Mouse (Mus musculus): Measurements from ENCODE around the gene Btbd2. TPM values are rescaled to one million over a fixed set of nuclear protein-coding genes. Genes with fewer than 3 reads are reported as not detected.

The Btbd2 gene
- polyA plus RNA-seq, 1 experiment from 2014 or later, result 83.7 TPM

DNA sequence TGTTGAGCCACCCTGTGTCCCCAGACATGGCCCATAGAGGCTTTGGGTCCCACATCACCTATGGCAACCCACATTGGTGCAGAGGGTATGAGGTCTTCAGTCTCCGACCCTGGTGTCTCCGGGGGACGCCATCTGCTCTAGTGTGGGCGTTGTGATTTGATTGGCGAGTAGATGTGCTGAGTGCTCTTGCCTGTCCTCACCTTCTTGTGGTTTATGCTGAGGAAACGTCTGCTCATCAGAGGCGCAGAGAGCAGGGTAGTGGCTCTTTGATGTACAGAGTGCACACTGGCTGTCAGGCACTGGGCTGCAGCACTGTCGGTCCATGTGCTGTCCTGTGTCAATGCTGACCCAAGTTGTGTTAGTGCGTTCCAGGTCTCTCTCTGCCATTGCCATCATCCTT is 27.9 kb downstream of the Btbd2 start:
- Histone ChIP-seq H3K9me3 (ENCODE audit: control insufficient read depth, low read length) (no peaks in the 10 kb centered on the region), H3K4me2 (replicated peaks) (no peak overlapping the region), H3K9ac (no peak overlapping the region), H3K27ac (no peak overlapping the region), H3K36me3 (replicated peaks; ENCODE audit: control insufficient read depth, insufficient read depth) (peaks cover 2% of the 10 kb centered on the region; the same call in 1 of the 2 replicates), H3K4me1 (replicated peaks; ENCODE audit: control insufficient read depth, insufficient read depth, low read length) (peaks cover 13% of the 10 kb centered on the region), H3K27me3 (ENCODE audit: control insufficient read depth, insufficient read depth, low read length) (no peaks in the 10 kb centered on the region), H3K4me3 (replicated peaks; ENCODE audit: low read length) (no peak overlapping the region)
- ATAC-seq (ENCODE audit: low FRiP score) (no peak), DNase-seq (ENCODE audit: low spot score) (no peak)
- 79% methylated on average over 9 of the region's 9 CpGs for WGBS

DNA sequence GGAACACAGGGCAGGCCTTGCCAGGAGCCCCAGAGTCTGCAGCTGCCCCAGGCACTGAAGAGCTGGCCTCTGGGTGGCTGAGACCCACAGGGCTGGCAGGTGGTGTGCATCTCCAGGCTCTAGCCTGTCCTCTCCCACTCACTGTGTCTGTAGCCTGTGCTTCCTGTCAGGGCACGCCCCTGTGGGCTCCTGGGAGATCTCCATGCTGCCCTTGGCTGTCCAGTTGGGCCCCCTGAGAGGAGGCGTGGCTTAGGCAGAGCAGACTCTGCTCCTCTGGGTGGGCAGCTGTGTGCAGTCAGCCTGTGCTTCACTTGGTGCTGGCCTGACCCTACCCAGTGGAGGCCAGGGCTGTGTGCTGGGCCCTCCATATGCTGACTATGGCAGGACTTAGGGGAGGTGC is 29.2 kb downstream of the Btbd2 start:
- H3K36me3 ChIP-seq (replicated peaks; ENCODE audit: control insufficient read depth, insufficient read depth), result no peaks in the 10 kb centered on the region
- H3K9me3 ChIP-seq (ENCODE audit: control insufficient read depth, low read length), result no peaks in the 10 kb centered on the region
- no peak overlapping the region for H3K9ac ChIP-seq
- H3K4me3 ChIP-seq (replicated peaks; ENCODE audit: low read length), result no peak overlapping the region
- H3K27me3 ChIP-seq (ENCODE audit: control insufficient read depth, insufficient read depth, low read length), result no peaks in the 10 kb centered on the region
- WGBS, result 45% methylated on average over 2 of the region's 2 CpGs
- DNase-seq (ENCODE audit: low spot score) (no peak), ATAC-seq (ENCODE audit: low FRiP score) (no peak)
- H3K27ac ChIP-seq, result no peak overlapping the region
- H3K4me1 ChIP-seq (replicated peaks; ENCODE audit: control insufficient read depth, insufficient read depth, low read length), result peaks cover 22% of the 10 kb centered on the region
- H3K4me2 ChIP-seq (replicated peaks), result no peak overlapping the region

DNA sequence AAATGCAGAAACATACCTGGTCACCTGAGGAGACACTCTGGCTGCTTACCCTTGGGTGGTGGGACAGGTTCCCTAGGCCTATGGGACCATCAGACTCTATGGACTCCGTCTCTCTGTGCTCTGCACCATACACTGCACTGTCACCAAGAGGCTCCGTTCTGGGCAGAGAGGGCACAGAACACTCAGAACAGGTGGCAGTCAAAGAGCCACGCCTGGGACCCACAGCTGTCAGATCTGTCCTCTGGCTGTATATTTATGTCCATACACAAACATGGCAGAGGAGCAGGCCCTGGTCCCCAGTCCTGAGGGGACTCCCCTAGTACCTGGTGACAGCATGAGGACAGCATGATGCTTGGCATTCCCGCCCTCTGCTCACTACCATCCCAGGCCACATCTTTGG is 31.1 kb downstream of the Btbd2 start:
- H3K4me1 ChIP-seq (replicated peaks; ENCODE audit: control insufficient read depth, insufficient read depth, low read length), result peaks cover 30% of the 10 kb centered on the region
- H3K4me3 ChIP-seq (replicated peaks; ENCODE audit: low read length), result no peak overlapping the region
- no peaks in the 10 kb centered on the region for H3K27me3 ChIP-seq (ENCODE audit: control insufficient read depth, insufficient read depth, low read length)
- H3K36me3 ChIP-seq (replicated peaks; ENCODE audit: control insufficient read depth, insufficient read depth), result no peaks in the 10 kb centered on the region
- DNase-seq (ENCODE audit: low spot score) (no peak), ATAC-seq (ENCODE audit: low FRiP score) (no peak)
- H3K27ac ChIP-seq, result no peak overlapping the region
- no peak overlapping the region for H3K4me2 ChIP-seq (replicated peaks)
- H3K9me3 ChIP-seq (ENCODE audit: control insufficient read depth, low read length), result no peaks in the 10 kb centered on the region
- H3K9ac ChIP-seq, result no peak overlapping the region
- WGBS, result 90% methylated on average over 4 of the region's 4 CpGs

DNA sequence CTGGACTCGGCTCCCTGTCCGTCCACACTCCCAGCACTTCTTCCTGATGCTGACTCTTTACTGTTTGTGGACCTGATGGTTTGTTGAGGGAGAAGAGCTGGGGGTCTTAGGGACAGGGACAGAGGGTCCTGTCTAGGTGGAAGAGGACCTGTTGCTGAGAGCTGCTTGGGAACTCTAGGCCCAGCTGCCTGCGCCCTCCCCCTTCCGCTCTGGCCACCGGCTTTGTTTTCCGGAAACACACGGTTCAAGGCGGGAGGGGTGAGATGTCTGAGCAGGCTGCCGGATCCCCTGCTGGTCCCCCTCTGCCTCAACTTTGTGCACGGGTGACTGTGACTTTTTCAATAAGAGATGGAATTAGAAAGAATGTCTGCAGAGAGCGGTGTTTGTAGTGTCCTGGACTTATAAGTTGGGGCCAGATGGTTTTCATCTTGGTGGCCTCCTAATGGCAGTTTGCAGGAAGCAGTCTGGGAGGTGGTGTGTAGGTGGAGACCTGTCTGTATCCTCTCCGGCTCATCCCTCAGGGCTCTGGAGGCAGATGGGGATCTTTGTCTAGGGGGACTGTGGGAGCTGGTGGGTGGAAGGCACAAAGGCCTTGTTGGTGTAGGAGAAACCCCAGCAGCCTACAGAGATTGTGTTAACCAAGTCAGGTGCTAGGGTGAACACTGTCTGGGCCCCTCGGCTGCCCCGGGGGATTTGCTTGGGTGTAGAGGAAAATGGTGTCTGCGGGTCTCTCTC is 33.2 kb downstream of the Btbd2 start:
- Histone ChIP-seq H3K36me3 (replicated peaks; ENCODE audit: control insufficient read depth, insufficient read depth) (no peaks in the 10 kb centered on the region), H3K4me2 (replicated peaks) (peak overlapping the region; percentile 99), H3K4me3 (replicated peaks; ENCODE audit: low read length) (peak overlapping the region; percentile 87), H3K27me3 (ENCODE audit: control insufficient read depth, insufficient read depth, low read length) (no peaks in the 10 kb centered on the region), H3K27ac (peak overlapping the region; percentile 94), H3K9ac (peak overlapping the region; percentile 89), H3K9me3 (ENCODE audit: control insufficient read depth, low read length) (no peaks in the 10 kb centered on the region), H3K4me1 (replicated peaks; ENCODE audit: control insufficient read depth, insufficient read depth, low read length) (peaks cover 30% of the 10 kb centered on the region)
- ATAC-seq (ENCODE audit: low FRiP score) (no peak), DNase-seq (ENCODE audit: low spot score) (no peak)
- 17% methylated on average over 15 of the region's 15 CpGs for WGBS

DNA sequence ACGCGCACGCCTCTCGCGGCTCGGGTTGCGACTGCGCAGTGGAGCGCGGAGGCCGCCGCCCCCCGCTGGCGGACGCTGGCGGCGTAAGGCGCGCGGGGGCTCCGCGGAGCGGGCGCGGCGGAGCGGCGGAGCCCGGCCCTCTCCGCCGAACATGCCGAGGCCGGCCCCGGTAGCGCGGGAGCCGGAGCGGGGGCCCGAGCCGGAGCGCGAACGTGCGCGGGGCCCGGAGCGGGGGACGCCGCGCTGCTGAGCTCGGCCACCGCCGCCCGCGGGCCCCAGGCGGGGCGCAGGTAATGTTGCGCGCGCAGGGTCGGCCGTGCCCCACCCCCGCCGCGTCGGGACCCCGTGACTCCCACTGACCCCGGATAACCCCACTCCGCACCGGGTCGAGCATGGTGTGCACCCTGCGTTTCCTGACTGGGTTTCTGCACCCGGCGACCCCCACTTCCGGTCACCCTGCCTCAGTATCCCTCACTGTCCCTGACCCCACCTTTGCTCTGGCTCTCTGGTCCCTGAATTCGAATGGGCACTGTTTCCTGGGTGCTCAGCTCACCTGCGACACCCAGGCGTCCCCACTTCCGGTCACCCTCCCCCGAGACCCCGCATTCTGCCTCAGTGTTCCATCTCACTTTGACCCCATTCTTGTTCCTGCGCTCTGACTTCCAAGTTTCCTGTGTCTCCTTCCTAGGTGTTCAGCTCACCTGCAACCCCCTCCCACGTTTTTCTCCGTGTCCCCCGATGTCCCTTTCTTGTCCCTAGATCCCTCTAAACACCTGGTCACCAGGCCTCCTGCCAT is 34.0 kb downstream of the Btbd2 start, which contains the start of gene Csnk1g2:
Gene Csnk1g2, plus strand, starts transcription at position 178 of the 796 bp plus-strand sequence.
- under 1% methylated on average over 72 of the region's 85 CpGs for WGBS
- H3K9me3 ChIP-seq (ENCODE audit: control insufficient read depth, low read length), result no peaks in the 10 kb centered on the region
- ATAC-seq (ENCODE audit: low FRiP score), result peak; percentile 1; the same call in 1 of the 2 replicates

DNA sequence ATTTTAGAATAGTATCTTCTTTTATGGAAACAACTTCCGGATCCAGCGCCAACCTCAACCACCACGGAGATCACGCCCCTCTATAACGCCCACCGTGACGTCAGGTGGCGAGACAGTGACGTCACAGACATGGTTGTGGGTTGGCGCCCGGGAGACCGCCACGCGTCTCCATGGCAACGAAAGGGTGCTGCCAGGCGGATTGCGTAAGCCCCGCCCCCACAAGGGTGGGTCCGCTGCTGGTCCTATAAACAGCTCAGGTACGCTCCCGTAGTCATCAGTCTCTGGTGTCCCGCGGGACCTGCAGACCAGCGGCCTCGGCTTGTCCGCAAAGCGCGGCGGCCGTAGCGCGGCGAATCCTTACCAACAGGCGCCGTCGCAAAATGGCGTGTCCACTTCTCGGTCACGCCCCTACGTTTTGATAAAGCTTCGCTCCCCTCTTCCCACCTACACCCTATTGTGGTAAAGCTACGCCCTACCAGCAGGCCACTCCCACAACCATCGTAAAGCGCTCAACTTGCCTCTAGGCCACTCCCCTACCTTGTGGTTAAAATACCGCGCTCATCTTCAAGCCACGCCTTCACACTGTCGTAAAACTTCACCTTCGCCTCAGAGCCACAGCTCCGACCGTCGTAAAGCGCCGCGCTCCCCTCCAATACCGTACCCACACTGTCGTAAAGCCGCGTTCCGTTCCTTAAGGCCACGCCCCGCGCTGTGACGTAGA is 34.8 kb downstream of the Btbd2 start:
- no peaks in the 10 kb centered on the region for H3K27me3 ChIP-seq (ENCODE audit: control insufficient read depth, insufficient read depth, low read length)
- peak; percentile 100 for DNase-seq (ENCODE audit: low spot score)
- no peaks in the 10 kb centered on the region for H3K36me3 ChIP-seq (replicated peaks; ENCODE audit: control insufficient read depth, insufficient read depth)
- no peaks in the 10 kb centered on the region for H3K9me3 ChIP-seq (ENCODE audit: control insufficient read depth, low read length)
- peak overlapping the region; percentile 77 for H3K4me2 ChIP-seq (replicated peaks)
- peaks cover 30% of the 10 kb centered on the region for H3K4me1 ChIP-seq (replicated peaks; ENCODE audit: control insufficient read depth, insufficient read depth, low read length)
- peak overlapping the region; percentile 94 for H3K27ac ChIP-seq
- H3K4me3 ChIP-seq (replicated peaks; ENCODE audit: low read length), result peak overlapping the region; percentile 87
- H3K9ac ChIP-seq, result peak overlapping the region; percentile 89
- under 1% methylated on average over 64 of the region's 64 CpGs for WGBS
- peak; percentile 96 for ATAC-seq (ENCODE audit: low FRiP score)

More for the DNA sequence above, 34.0 kb downstream of the Btbd2 start, which contains the start of gene Csnk1g2:
- Histone ChIP-seq H3K4me3 (replicated peaks; ENCODE audit: low read length) (peak within 1 kb of the TSS; percentile 87), H3K4me1 (replicated peaks; ENCODE audit: control insufficient read depth, insufficient read depth, low read length) (peaks cover 30% of the 10 kb centered on the region), H3K27ac (peak within 1 kb of the TSS; percentile 94), H3K36me3 (replicated peaks; ENCODE audit: control insufficient read depth, insufficient read depth) (no peaks in the 10 kb centered on the region), H3K4me2 (replicated peaks) (peak within 1 kb of the TSS; percentile 99), H3K9ac (peak within 1 kb of the TSS; percentile 89), H3K27me3 (ENCODE audit: control insufficient read depth, insufficient read depth, low read length) (no peaks in the 10 kb centered on the region)
- no peak for DNase-seq (ENCODE audit: low spot score)

DNA sequence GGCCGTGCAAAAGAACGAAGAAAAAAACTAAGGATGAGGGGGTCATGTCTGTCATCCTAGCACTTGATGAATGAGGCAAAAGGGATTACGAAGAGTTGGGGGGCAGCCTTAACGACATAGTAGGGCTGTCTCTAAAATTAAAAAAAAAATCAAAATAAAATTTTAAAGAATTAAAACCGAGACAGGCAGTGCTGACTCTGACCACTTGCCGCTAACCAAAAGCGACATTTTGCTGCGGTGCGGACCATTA is 35.3 kb downstream of the Btbd2 start:
- H3K27me3 ChIP-seq (ENCODE audit: control insufficient read depth, insufficient read depth, low read length), result no peaks in the 10 kb centered on the region
- H3K27ac ChIP-seq, result peak overlapping the region; percentile 94
- ATAC-seq (ENCODE audit: low FRiP score), result no peak

DNA sequence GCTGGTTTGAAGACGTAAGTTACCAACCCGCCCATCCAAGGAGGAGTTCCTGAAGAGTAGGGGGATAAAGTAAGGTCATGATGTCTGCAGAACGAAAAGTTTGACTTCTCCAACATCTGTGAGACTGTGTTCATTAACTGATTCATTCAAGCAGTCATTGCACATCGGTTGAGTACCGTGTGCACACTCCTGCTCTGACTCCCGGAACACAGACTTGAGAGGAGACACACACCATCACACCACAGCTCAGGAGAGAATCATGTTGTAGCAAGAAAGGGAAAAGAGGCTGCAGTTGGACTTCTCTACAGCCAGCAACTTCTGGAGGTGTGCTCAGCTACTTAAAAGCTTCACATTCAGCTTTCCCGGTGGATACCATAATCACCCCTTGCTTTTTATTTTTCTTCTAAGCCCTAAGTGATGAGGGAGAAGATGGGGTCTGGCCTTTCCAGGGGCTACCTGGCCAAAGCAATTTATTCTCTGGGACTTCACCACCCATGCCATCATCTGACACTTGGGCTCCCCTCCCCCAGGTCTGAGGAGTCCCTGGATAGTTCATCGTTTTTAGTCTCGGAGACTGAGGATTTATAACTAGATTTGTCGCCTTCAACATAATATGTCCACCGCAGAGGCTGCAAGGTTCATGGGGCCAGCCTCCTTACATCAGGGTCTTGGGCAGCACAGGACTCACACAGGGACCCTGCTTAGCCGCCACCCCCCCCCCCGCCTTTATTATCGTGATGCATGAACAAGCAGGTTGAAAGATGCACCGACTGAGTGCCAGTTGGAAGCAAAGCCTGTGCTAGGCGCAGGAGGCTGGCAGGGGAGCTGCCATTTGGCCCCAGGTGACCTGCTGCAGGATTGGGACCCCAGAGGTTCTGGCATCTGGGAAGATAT is 35.8 kb downstream of the Btbd2 start:
- no peaks in the 10 kb centered on the region; the same call in 1 of the 2 replicates for H3K36me3 ChIP-seq (replicated peaks; ENCODE audit: control insufficient read depth, insufficient read depth)
- peaks cover 30% of the 10 kb centered on the region for H3K4me1 ChIP-seq (replicated peaks; ENCODE audit: control insufficient read depth, insufficient read depth, low read length)
- peak overlapping the region; percentile 87 for H3K4me3 ChIP-seq (replicated peaks; ENCODE audit: low read length)
- H3K4me2 ChIP-seq (replicated peaks), result peak overlapping the region; percentile 77
- ATAC-seq (ENCODE audit: low FRiP score), result no peak
- no peaks in the 10 kb centered on the region for H3K9me3 ChIP-seq (ENCODE audit: control insufficient read depth, low read length)
- 54% methylated on average over 16 of the region's 16 CpGs for WGBS
- peak overlapping the region; percentile 89 for H3K9ac ChIP-seq
- no peak for DNase-seq (ENCODE audit: low spot score)
- H3K27ac ChIP-seq, result peak overlapping the region; percentile 94
- H3K27me3 ChIP-seq (ENCODE audit: control insufficient read depth, insufficient read depth, low read length), result no peaks in the 10 kb centered on the region

More for the DNA sequence above, 35.3 kb downstream of the Btbd2 start:
- H3K4me3 ChIP-seq (replicated peaks; ENCODE audit: low read length), result peak overlapping the region; percentile 87
- H3K36me3 ChIP-seq (replicated peaks; ENCODE audit: control insufficient read depth, insufficient read depth), result no peaks in the 10 kb centered on the region
- 2% methylated on average over 9 of the region's 9 CpGs for WGBS
- H3K9ac ChIP-seq, result peak overlapping the region; percentile 89
- H3K4me1 ChIP-seq (replicated peaks; ENCODE audit: control insufficient read depth, insufficient read depth, low read length), result peaks cover 30% of the 10 kb centered on the region
- H3K9me3 ChIP-seq (ENCODE audit: control insufficient read depth, low read length), result no peaks in the 10 kb centered on the region
- DNase-seq (ENCODE audit: low spot score), result peak; percentile 36
- H3K4me2 ChIP-seq (replicated peaks), result peak overlapping the region; percentile 77
